Mouse (Mus musculus): ENCODE results near the gene Ssx2ip. TPM values are rescaled to one million over a fixed set of nuclear protein-coding genes. Genes with fewer than 3 reads are reported as not detected.

Ssx2ip gene
- total RNA-seq (2021) (10 to 100 TPM; 12.5 to 14.1 TPM), polyA plus RNA-seq (2012; rRNA removed) (3.1 and 4.1 TPM in 2 replicates)
- long read RNA-seq, partial matches to known transcripts = 0 of 22 reads
- long read RNA-seq, other reads (novel, unspliced or antisense) = 15 of 22 reads

GRCm38 (mm10) chr3:146404311-146405201, at the start of gene Ssx2ip:
TSS of gene Ssx2ip (plus strand) at chr3:146404642.
- intact Hi-C loops (cut with DNase I) = loop anchor here (2.0 to 10.0 kb wide), 3 partner anchors 46 to 410 kb away; partner anchors contain the start of gene Prkacb
- peak; percentile 97 to 100 for DNase-seq
- no peaks in the 10 kb centered on the region for H3K27me3 ChIP-seq (ENCODE audit: control insufficient read depth, insufficient read depth, low read length)
- no peaks in the 10 kb centered on the region for H3K4me1 ChIP-seq (ENCODE audit: control insufficient read depth, insufficient read depth, low read length)
- TF ChIP-seq CTCF (IDR thresholded peaks at IDR 0.05) (no peak), POLR2A (IDR thresholded peaks at IDR 0.05; ENCODE audit: insufficient read depth, low read depth, low read length) (peak; percentile 54)
- H3K4me3 ChIP-seq = peak within 1 kb of the TSS; percentile 76
- peak within 1 kb of the TSS; percentile 88 for H3K27ac ChIP-seq
- WGBS = under 1% methylated on average over 83 of the region's 100 CpGs
- no peaks in the 10 kb centered on the region for H3K79me2 ChIP-seq (replicated peaks; ENCODE audit: control insufficient read depth, insufficient read depth, low read length)
- peak within 1 kb of the TSS; percentile 88 for H3K9ac ChIP-seq (ENCODE audit: low read depth, low read length)
- no peaks in the 10 kb centered on the region for H3K36me3 ChIP-seq (ENCODE audit: control insufficient read depth, insufficient read depth, low read length)

GRCm38 (mm10) chr3:146355146-146355545, 49.3 kb upstream of the Ssx2ip start:
- intact Hi-C loops (cut with DNase I) = no loop called here

GRCm38 (mm10) chr3:146365471-146365870, 39.0 kb upstream of the Ssx2ip start:
- H3K27ac ChIP-seq = no peak overlapping the region
- intact Hi-C loops (cut with DNase I) = no loop called here
- WGBS = 85% methylated on average over 9 of the region's 9 CpGs

More at GRCm38 (mm10) chr3:146355146-146355545, 49.3 kb upstream of the Ssx2ip start:
- TF ChIP-seq POLR2A (IDR thresholded peaks at IDR 0.05; ENCODE audit: insufficient read depth, low read depth, low read length) = no peak
- TF ChIP-seq EP300 (IDR thresholded peaks at IDR 0.05; ENCODE audit: insufficient read depth, low read depth, low read length) = no peak
- TF ChIP-seq CTCF (IDR thresholded peaks at IDR 0.05) = no peak
- Histone ChIP-seq H3K27ac (no peak overlapping the region), H3K36me3 (ENCODE audit: control insufficient read depth, insufficient read depth, low read length) (no peaks in the 10 kb centered on the region), H3K4me3 (no peak overlapping the region), H3K4me1 (ENCODE audit: control insufficient read depth, insufficient read depth, low read length) (no peaks in the 10 kb centered on the region), H3K79me2 (replicated peaks; ENCODE audit: control insufficient read depth, insufficient read depth, low read length) (no peaks in the 10 kb centered on the region), H3K9ac (ENCODE audit: low read depth, low read length) (no peak overlapping the region), H3K27me3 (ENCODE audit: control insufficient read depth, insufficient read depth, low read length) (no peaks in the 10 kb centered on the region)
- no peak for DNase-seq
- 40% methylated on average over 3 of the region's 3 CpGs for WGBS

GRCm38 (mm10) chr3:146367058-146367457, 37.4 kb upstream of the Ssx2ip start:
- H3K4me1 ChIP-seq (ENCODE audit: control insufficient read depth, insufficient read depth, low read length) = no peaks in the 10 kb centered on the region
- H3K36me3 ChIP-seq (ENCODE audit: control insufficient read depth, insufficient read depth, low read length) = no peaks in the 10 kb centered on the region
- no peak for DNase-seq
- no peak for TF ChIP-seq POLR2A (IDR thresholded peaks at IDR 0.05; ENCODE audit: insufficient read depth, low read depth, low read length)
- TF ChIP-seq CTCF (IDR thresholded peaks at IDR 0.05) = no peak
- no peak for TF ChIP-seq EP300 (IDR thresholded peaks at IDR 0.05; ENCODE audit: insufficient read depth, low read depth, low read length)
- H3K4me3 ChIP-seq = no peak overlapping the region
- intact Hi-C loops (cut with DNase I) = no loop called here
- no peak overlapping the region for H3K9ac ChIP-seq (ENCODE audit: low read depth, low read length)
- H3K27me3 ChIP-seq (ENCODE audit: control insufficient read depth, insufficient read depth, low read length) = no peaks in the 10 kb centered on the region
- H3K27ac ChIP-seq = no peak overlapping the region
- no peaks in the 10 kb centered on the region for H3K79me2 ChIP-seq (replicated peaks; ENCODE audit: control insufficient read depth, insufficient read depth, low read length)
- WGBS = 82% methylated on average over 2 of the region's 2 CpGs

More at GRCm38 (mm10) chr3:146365471-146365870, 39.0 kb upstream of the Ssx2ip start:
- TF ChIP-seq CTCF (IDR thresholded peaks at IDR 0.05) = no peak
- no peak for TF ChIP-seq POLR2A (IDR thresholded peaks at IDR 0.05; ENCODE audit: insufficient read depth, low read depth, low read length)
- TF ChIP-seq EP300 (IDR thresholded peaks at IDR 0.05; ENCODE audit: insufficient read depth, low read depth, low read length) = no peak
- no peaks in the 10 kb centered on the region for H3K79me2 ChIP-seq (replicated peaks; ENCODE audit: control insufficient read depth, insufficient read depth, low read length)
- H3K27me3 ChIP-seq (ENCODE audit: control insufficient read depth, insufficient read depth, low read length) = no peaks in the 10 kb centered on the region
- no peak overlapping the region for H3K4me3 ChIP-seq
- no peaks in the 10 kb centered on the region for H3K36me3 ChIP-seq (ENCODE audit: control insufficient read depth, insufficient read depth, low read length)
- H3K4me1 ChIP-seq (ENCODE audit: control insufficient read depth, insufficient read depth, low read length) = no peaks in the 10 kb centered on the region
- H3K9ac ChIP-seq (ENCODE audit: low read depth, low read length) = no peak overlapping the region
- DNase-seq = no peak

GRCm38 (mm10) chr3:146370553-146371095, 33.8 kb upstream of the Ssx2ip start:
- H3K79me2 ChIP-seq (replicated peaks; ENCODE audit: control insufficient read depth, insufficient read depth, low read length) = no peaks in the 10 kb centered on the region
- no peaks in the 10 kb centered on the region for H3K27me3 ChIP-seq (ENCODE audit: control insufficient read depth, insufficient read depth, low read length)
- H3K36me3 ChIP-seq (ENCODE audit: control insufficient read depth, insufficient read depth, low read length) = no peaks in the 10 kb centered on the region
- DNase-seq = no peak
- H3K4me1 ChIP-seq (ENCODE audit: control insufficient read depth, insufficient read depth, low read length) = no peaks in the 10 kb centered on the region
- H3K27ac ChIP-seq = no peak overlapping the region
- TF ChIP-seq POLR2A (IDR thresholded peaks at IDR 0.05; ENCODE audit: insufficient read depth, low read depth, low read length) (no peak), CTCF (IDR thresholded peaks at IDR 0.05) (no peak), EP300 (IDR thresholded peaks at IDR 0.05; ENCODE audit: insufficient read depth, low read depth, low read length) (no peak)
- intact Hi-C loops (cut with DNase I) = no loop called here
- no peak overlapping the region for H3K4me3 ChIP-seq
- 76% methylated on average over 7 of the region's 7 CpGs for WGBS
- no peak overlapping the region for H3K9ac ChIP-seq (ENCODE audit: low read depth, low read length)

- no peaks in the 10 kb centered on the region for H3K27me3 ChIP-seq (ENCODE audit: control insufficient read depth, insufficient read depth, low read length)
- no peaks in the 10 kb centered on the region for H3K4me1 ChIP-seq (ENCODE audit: control insufficient read depth, insufficient read depth, low read length)
- no peak for TF ChIP-seq EP300 (IDR thresholded peaks at IDR 0.05; ENCODE audit: insufficient read depth, low read depth, low read length)
- TF ChIP-seq CTCF (IDR thresholded peaks at IDR 0.05) = no peak
- no peak for TF ChIP-seq POLR2A (IDR thresholded peaks at IDR 0.05; ENCODE audit: insufficient read depth, low read depth, low read length)
- no peak overlapping the region for H3K27ac ChIP-seq
- H3K4me3 ChIP-seq = no peak overlapping the region
- no peaks in the 10 kb centered on the region for H3K36me3 ChIP-seq (ENCODE audit: control insufficient read depth, insufficient read depth, low read length)
- 78% methylated on average over 5 of the region's 5 CpGs for WGBS
- no peaks in the 10 kb centered on the region for H3K79me2 ChIP-seq (replicated peaks; ENCODE audit: control insufficient read depth, insufficient read depth, low read length)
- H3K9ac ChIP-seq (ENCODE audit: low read depth, low read length) = no peak overlapping the region
- intact Hi-C loops (cut with DNase I) = no loop called here
- DNase-seq = no peak
Observed at GRCm38 (mm10) chr3:146371201-146371600, 33.2 kb upstream of the Ssx2ip start.
